Mouse (Mus musculus) olfactory bulb, adult 2 months (tissue): ENCODE data around the gene Dlg5.

Experiments used
- CTCF ChIP-seq: fragments of 200-500 bp; IDR thresholded peaks from 2 replicates; pipeline ENCODE4 v1.5.1; 2012; ENCODE audit warnings: low read depth, mild to moderate bottlenecking, low read length, moderate library complexity; ENCODE audit not compliant: insufficient read depth
- POLR2A ChIP-seq: fragments of 200-500 bp; IDR thresholded peaks from 2 replicates; pipeline ENCODE4 v1.6.1; 2012; ENCODE audit warnings: mild to moderate bottlenecking, low read depth, low read length, moderate library complexity; ENCODE audit not compliant: insufficient read depth

GRCm38 (mm10) chr14:24176609-24177008, 69.1 kb downstream of the Dlg5 start:
- no peak for TF ChIP-seq CTCF
- TF ChIP-seq POLR2A: no peak
